Mouse (Mus musculus): Measurements from ENCODE around the gene Papss1. TPM values are rescaled to one million over a fixed set of nuclear protein-coding genes. Genes with fewer than 3 reads are reported as not detected.

Gene Papss1
- polyA plus RNA-seq, 1 experiment from 2014 or later = 8.9 TPM

GRCm38 (mm10) chr3:131600726-131601125 is 36.2 kb downstream of the Papss1 start:
- no peaks in the 10 kb centered on the region for H3K36me3 ChIP-seq (ENCODE audit: control insufficient read depth, insufficient read depth)
- H3K4me1 ChIP-seq (ENCODE audit: control insufficient read depth, low read depth, low read length) = no peaks in the 10 kb centered on the region
- H3K9me3 ChIP-seq (replicated peaks; ENCODE audit: control insufficient read depth, low read length) = no peaks in the 10 kb centered on the region
- no peak overlapping the region for H3K4me2 ChIP-seq (ENCODE audit: low read depth, low read length)
- H3K27ac ChIP-seq (ENCODE audit: low read length) = no peak overlapping the region
- no peak overlapping the region for H3K4me3 ChIP-seq (ENCODE audit: low read depth, low read length)
- 72% methylated on average over 11 of the region's 11 CpGs for WGBS (ENCODE audit: insufficient replicate concordance)
- no peak for ATAC-seq (ENCODE audit: low read depth)
- H3K27me3 ChIP-seq (ENCODE audit: control insufficient read depth, insufficient read depth, low read depth, low read length) = no peaks in the 10 kb centered on the region
- H3K9ac ChIP-seq (ENCODE audit: low read depth, low read length) = no peak overlapping the region

- no peak for ATAC-seq (ENCODE audit: low read depth)
- no peaks in the 10 kb centered on the region for H3K36me3 ChIP-seq (ENCODE audit: control insufficient read depth, insufficient read depth)
- H3K9me3 ChIP-seq (replicated peaks; ENCODE audit: control insufficient read depth, low read length) = no peaks in the 10 kb centered on the region
- no peak overlapping the region for H3K4me3 ChIP-seq (ENCODE audit: low read depth, low read length)
- H3K9ac ChIP-seq (ENCODE audit: low read depth, low read length) = no peak overlapping the region
- no peak overlapping the region for H3K4me2 ChIP-seq (ENCODE audit: low read depth, low read length)
- H3K27me3 ChIP-seq (ENCODE audit: control insufficient read depth, insufficient read depth, low read depth, low read length) = no peaks in the 10 kb centered on the region
- no peaks in the 10 kb centered on the region for H3K4me1 ChIP-seq (ENCODE audit: control insufficient read depth, low read depth, low read length)
- WGBS (ENCODE audit: insufficient replicate concordance) = 78% methylated on average over 1 of the region's 1 CpGs
- no peak overlapping the region for H3K27ac ChIP-seq (ENCODE audit: low read length)
Observed at GRCm38 (mm10) chr3:131601366-131601765, 36.8 kb downstream of the Papss1 start.

GRCm38 (mm10) chr3:131602995-131603414 is 38.4 kb downstream of the Papss1 start:
- WGBS (ENCODE audit: insufficient replicate concordance) = 66% methylated on average over 4 of the region's 4 CpGs
- Histone ChIP-seq H3K9ac (ENCODE audit: low read depth, low read length) (no peak overlapping the region), H3K4me3 (ENCODE audit: low read depth, low read length) (no peak overlapping the region), H3K36me3 (ENCODE audit: control insufficient read depth, insufficient read depth) (no peaks in the 10 kb centered on the region), H3K27ac (ENCODE audit: low read length) (no peak overlapping the region), H3K4me1 (ENCODE audit: control insufficient read depth, low read depth, low read length) (no peaks in the 10 kb centered on the region), H3K4me2 (ENCODE audit: low read depth, low read length) (no peak overlapping the region), H3K27me3 (ENCODE audit: control insufficient read depth, insufficient read depth, low read depth, low read length) (no peaks in the 10 kb centered on the region), H3K9me3 (replicated peaks; ENCODE audit: control insufficient read depth, low read length) (no peaks in the 10 kb centered on the region)
- no peak for ATAC-seq (ENCODE audit: low read depth)

GRCm38 (mm10) chr3:131608112-131608511 is 43.5 kb downstream of the Papss1 start:
- no peaks in the 10 kb centered on the region for H3K27me3 ChIP-seq (ENCODE audit: control insufficient read depth, insufficient read depth, low read depth, low read length)
- H3K4me2 ChIP-seq (ENCODE audit: low read depth, low read length) = no peak overlapping the region
- H3K4me3 ChIP-seq (ENCODE audit: low read depth, low read length) = no peak overlapping the region
- no peaks in the 10 kb centered on the region for H3K4me1 ChIP-seq (ENCODE audit: control insufficient read depth, low read depth, low read length)
- no peak overlapping the region for H3K9ac ChIP-seq (ENCODE audit: low read depth, low read length)
- ATAC-seq (ENCODE audit: low read depth) = no peak
- H3K36me3 ChIP-seq (ENCODE audit: control insufficient read depth, insufficient read depth) = no peaks in the 10 kb centered on the region
- WGBS (ENCODE audit: insufficient replicate concordance) = 71% methylated on average over 6 of the region's 6 CpGs
- no peak overlapping the region for H3K27ac ChIP-seq (ENCODE audit: low read length)
- no peaks in the 10 kb centered on the region for H3K9me3 ChIP-seq (replicated peaks; ENCODE audit: control insufficient read depth, low read length)

- WGBS (ENCODE audit: insufficient replicate concordance) = 74% methylated on average over 4 of the region's 4 CpGs
- H3K36me3 ChIP-seq (ENCODE audit: control insufficient read depth, insufficient read depth) = no peaks in the 10 kb centered on the region
- no peaks in the 10 kb centered on the region for H3K9me3 ChIP-seq (replicated peaks; ENCODE audit: control insufficient read depth, low read length)
- no peak overlapping the region for H3K9ac ChIP-seq (ENCODE audit: low read depth, low read length)
- H3K4me3 ChIP-seq (ENCODE audit: low read depth, low read length) = no peak overlapping the region
- H3K27me3 ChIP-seq (ENCODE audit: control insufficient read depth, insufficient read depth, low read depth, low read length) = no peaks in the 10 kb centered on the region
- H3K4me2 ChIP-seq (ENCODE audit: low read depth, low read length) = no peak overlapping the region
- no peak overlapping the region for H3K27ac ChIP-seq (ENCODE audit: low read length)
- no peak for ATAC-seq (ENCODE audit: low read depth)
- no peaks in the 10 kb centered on the region for H3K4me1 ChIP-seq (ENCODE audit: control insufficient read depth, low read depth, low read length)
Observed at GRCm38 (mm10) chr3:131609651-131610050, 45.1 kb downstream of the Papss1 start.

- no peaks in the 10 kb centered on the region for H3K27me3 ChIP-seq (ENCODE audit: control insufficient read depth, insufficient read depth, low read depth, low read length)
- no peak overlapping the region for H3K4me2 ChIP-seq (ENCODE audit: low read depth, low read length)
- H3K4me1 ChIP-seq (ENCODE audit: control insufficient read depth, low read depth, low read length) = no peaks in the 10 kb centered on the region
- no peak overlapping the region for H3K4me3 ChIP-seq (ENCODE audit: low read depth, low read length)
- H3K27ac ChIP-seq (ENCODE audit: low read length) = no peak overlapping the region
- H3K9me3 ChIP-seq (replicated peaks; ENCODE audit: control insufficient read depth, low read length) = no peaks in the 10 kb centered on the region
- H3K9ac ChIP-seq (ENCODE audit: low read depth, low read length) = no peak overlapping the region
- H3K36me3 ChIP-seq (ENCODE audit: control insufficient read depth, insufficient read depth) = no peaks in the 10 kb centered on the region
- WGBS (ENCODE audit: insufficient replicate concordance) = 69% methylated on average over 6 of the region's 6 CpGs
- ATAC-seq (ENCODE audit: low read depth) = 0 out of 2 replicates have a peak, but pooled peaks have one; percentile 15
Observed at GRCm38 (mm10) chr3:131610595-131610994, 46.0 kb downstream of the Papss1 start.

- no peak for ATAC-seq (ENCODE audit: low read depth)
- no peak overlapping the region for H3K27ac ChIP-seq (ENCODE audit: low read length)
- no peak overlapping the region for H3K4me3 ChIP-seq (ENCODE audit: low read depth, low read length)
- H3K4me1 ChIP-seq (ENCODE audit: control insufficient read depth, low read depth, low read length) = no peaks in the 10 kb centered on the region
- no peaks in the 10 kb centered on the region for H3K27me3 ChIP-seq (ENCODE audit: control insufficient read depth, insufficient read depth, low read depth, low read length)
- no peak overlapping the region for H3K9ac ChIP-seq (ENCODE audit: low read depth, low read length)
- 72% methylated on average over 5 of the region's 5 CpGs for WGBS (ENCODE audit: insufficient replicate concordance)
- no peak overlapping the region for H3K4me2 ChIP-seq (ENCODE audit: low read depth, low read length)
- no peaks in the 10 kb centered on the region for H3K36me3 ChIP-seq (ENCODE audit: control insufficient read depth, insufficient read depth)
- no peaks in the 10 kb centered on the region for H3K9me3 ChIP-seq (replicated peaks; ENCODE audit: control insufficient read depth, low read length)
Observed at GRCm38 (mm10) chr3:131612847-131613246, 48.3 kb downstream of the Papss1 start.

- H3K27me3 ChIP-seq (ENCODE audit: control insufficient read depth, insufficient read depth, low read depth, low read length) = no peaks in the 10 kb centered on the region
- H3K4me3 ChIP-seq (ENCODE audit: low read depth, low read length) = no peak overlapping the region
- no peaks in the 10 kb centered on the region for H3K36me3 ChIP-seq (ENCODE audit: control insufficient read depth, insufficient read depth)
- H3K4me1 ChIP-seq (ENCODE audit: control insufficient read depth, low read depth, low read length) = no peaks in the 10 kb centered on the region
- 69% methylated on average over 8 of the region's 8 CpGs for WGBS (ENCODE audit: insufficient replicate concordance)
- H3K4me2 ChIP-seq (ENCODE audit: low read depth, low read length) = no peak overlapping the region
- H3K27ac ChIP-seq (ENCODE audit: low read length) = no peak overlapping the region
- no peak for ATAC-seq (ENCODE audit: low read depth)
- H3K9ac ChIP-seq (ENCODE audit: low read depth, low read length) = no peak overlapping the region
- H3K9me3 ChIP-seq (replicated peaks; ENCODE audit: control insufficient read depth, low read length) = no peaks in the 10 kb centered on the region
Observed at GRCm38 (mm10) chr3:131614056-131614455, 49.5 kb downstream of the Papss1 start.

- no peak overlapping the region for H3K9ac ChIP-seq (ENCODE audit: low read depth, low read length)
- no peak overlapping the region for H3K4me2 ChIP-seq (ENCODE audit: low read depth, low read length)
- H3K27ac ChIP-seq (ENCODE audit: low read length) = no peak overlapping the region
- H3K9me3 ChIP-seq (replicated peaks; ENCODE audit: control insufficient read depth, low read length) = no peaks in the 10 kb centered on the region
- H3K36me3 ChIP-seq (ENCODE audit: control insufficient read depth, insufficient read depth) = no peaks in the 10 kb centered on the region
- 73% methylated on average over 18 of the region's 18 CpGs for WGBS (ENCODE audit: insufficient replicate concordance)
- no peaks in the 10 kb centered on the region for H3K27me3 ChIP-seq (ENCODE audit: control insufficient read depth, insufficient read depth, low read depth, low read length)
- H3K4me1 ChIP-seq (ENCODE audit: control insufficient read depth, low read depth, low read length) = no peaks in the 10 kb centered on the region
- ATAC-seq (ENCODE audit: low read depth) = no peak
- H3K4me3 ChIP-seq (ENCODE audit: low read depth, low read length) = no peak overlapping the region
Observed at GRCm38 (mm10) chr3:131618580-131619338, 54.2 kb downstream of the Papss1 start.

Data from liver, embryonic 16.5 days (tissue).